Mouse (Mus musculus): ENCODE results near the gene Gsap.

- TF ChIP-seq MAX (IDR thresholded peaks at IDR 0.05) (no peak), CTCF (IDR thresholded peaks at IDR 0.05; ENCODE audit: control insufficient read depth, insufficient read depth, insufficient read length) (no peak), FOSL1 (IDR thresholded peaks at IDR 0.05; ENCODE audit: insufficient read depth, low read length, poor library complexity, severe bottlenecking) (no peak), USF1 (IDR thresholded peaks at IDR 0.05; ENCODE audit: low read depth) (no peak), MYOG (IDR thresholded peaks at IDR 0.05; ENCODE audit: control insufficient read depth, extremely low read depth, insufficient read length) (no peak), CEBPB (IDR thresholded peaks at IDR 0.05; ENCODE audit: low read depth) (no peak), MYOD1 (IDR thresholded peaks at IDR 0.05; ENCODE audit: control insufficient read depth, insufficient read length, low read depth) (no peak)
Observed at GRCm38 (mm10) chr5:21329672-21330665, 143.9 kb downstream of the Gsap start.

All from C2C12 (cell line).